Mouse (Mus musculus) gastrocnemius, adult 18-20 months (tissue): Measurements from ENCODE around the gene Exosc5. TPM values are rescaled to one million over a fixed set of nuclear protein-coding genes. Genes with fewer than 3 reads are reported as not detected.
A peak's percentile ranks its signal among the peaks of the same experiment; 100 is the strongest.

Experiments used
- DNase-seq: peaks from one replicate; pipeline ENCODE4 v3.0.0; 2021; ENCODE audit warnings: low spot score
- total RNA-seq, 2 experiments: library from RNA; stranded (reverse); gene quantifications; 2 replicates each; pipeline ENCODE4 v1.2.3; 2021

Gene Exosc5
- total RNA-seq, 2 experiments from 2014 or later: 19.9 to 21.3 TPM

DNA sequence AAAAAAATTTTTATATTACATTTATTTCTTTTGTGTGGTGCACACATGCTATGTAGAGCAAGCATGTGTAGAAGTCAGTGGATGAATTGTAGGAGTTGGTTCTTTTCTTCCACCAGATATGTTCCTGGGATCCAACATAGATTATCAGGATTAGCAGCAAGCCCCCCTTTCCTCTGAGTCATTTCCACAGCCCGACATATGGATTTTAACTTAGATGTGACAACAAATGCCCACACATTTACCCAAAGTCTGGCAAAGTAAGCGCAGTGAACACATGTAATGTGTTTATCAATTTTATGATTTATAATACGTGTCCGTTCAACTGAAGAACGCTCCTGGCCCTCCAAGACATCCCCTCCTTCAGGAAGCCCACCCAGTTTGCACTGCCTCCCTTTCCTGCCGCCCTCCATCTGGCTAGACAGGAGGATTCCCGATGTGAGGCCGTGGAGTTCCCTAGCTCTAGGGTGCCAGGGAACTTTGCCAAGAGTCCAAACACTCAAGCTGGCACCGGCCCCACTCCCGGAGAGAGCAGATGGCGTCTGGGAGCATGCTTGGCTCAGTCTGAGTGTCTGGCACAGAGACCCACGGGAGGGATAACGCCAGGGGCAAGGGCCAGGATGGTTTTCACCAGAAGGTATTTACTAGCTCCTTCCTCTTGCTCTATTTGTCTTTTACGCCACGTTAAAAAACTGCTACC is 17.3 kb downstream of the Exosc5 start:
- DNase-seq: peak; percentile 70

DNA sequence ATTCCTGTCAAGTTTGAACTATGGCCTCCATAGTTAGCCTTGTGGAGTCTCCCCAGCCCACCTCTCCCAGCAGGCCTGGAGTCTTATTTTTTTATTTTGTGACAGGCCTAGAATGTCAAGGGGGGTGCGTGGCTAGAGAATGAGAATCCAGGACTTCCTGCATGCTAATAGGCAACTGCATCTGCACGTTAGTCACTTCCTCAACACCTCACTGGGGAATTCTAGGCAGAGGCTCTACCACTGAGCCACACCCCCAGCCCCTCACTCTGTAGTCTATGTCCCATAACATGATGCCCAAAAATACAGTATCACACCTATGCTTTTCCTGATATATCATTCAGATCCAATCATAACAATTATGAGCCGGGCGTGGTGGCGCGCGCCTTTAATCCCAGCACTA is 18.0 kb downstream of the Exosc5 start:
- DNase-seq: no peak

DNA sequence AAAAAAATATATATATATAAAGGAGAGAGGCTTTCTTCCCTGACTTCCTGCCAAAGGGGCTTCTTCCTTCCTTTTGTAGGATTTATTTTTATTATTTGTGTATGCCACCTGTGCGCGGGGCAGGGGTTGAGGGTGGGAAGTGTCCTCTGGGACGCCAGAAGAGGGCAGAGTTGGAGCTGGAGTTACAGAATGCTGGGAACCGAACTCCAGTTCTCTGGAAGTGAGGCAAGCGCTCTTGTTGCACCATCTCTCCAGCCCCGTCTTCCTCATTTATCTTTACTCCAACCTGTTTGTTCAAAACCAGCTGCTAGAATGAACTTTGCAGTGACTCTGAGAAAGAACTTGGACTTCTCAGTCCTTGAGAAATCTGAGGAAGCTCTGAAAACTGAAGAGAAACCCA is 21.0 kb downstream of the Exosc5 start:
- DNase-seq: no peak

GRCm38 (mm10) chr7:25680514-25681258 is 21.7 kb downstream of the Exosc5 start, which contains the start of gene B9d2:
Gene B9d2, plus strand, starts transcription at chr7:25680780.
- peak; percentile 95 for DNase-seq

GRCm38 (mm10) chr7:25681341-25682231 is 22.6 kb downstream of the Exosc5 start:
- no peak for DNase-seq

GRCm38 (mm10) chr7:25683474-25684180 is 24.7 kb downstream of the Exosc5 start:
- DNase-seq: no peak

GRCm38 (mm10) chr7:25684659-25685058 is 25.7 kb downstream of the Exosc5 start:
- no peak for DNase-seq

- DNase-seq: no peak
Measured at GRCm38 (mm10) chr7:25685926-25686470, 27.0 kb downstream of the Exosc5 start.

- peak; percentile 67 for DNase-seq
Measured at GRCm38 (mm10) chr7:25686680-25687531, 27.9 kb downstream of the Exosc5 start, which contains the start of gene Tgfb1. Gene Tgfb1, plus strand, starts transcription at chr7:25687002.

- no peak for DNase-seq
Measured at GRCm38 (mm10) chr7:25687811-25688401, 28.9 kb downstream of the Exosc5 start.

- peak; percentile 67 for DNase-seq
Measured at GRCm38 (mm10) chr7:25688810-25689586, 30.0 kb downstream of the Exosc5 start.

- DNase-seq: no peak
Measured at GRCm38 (mm10) chr7:25689603-25690021, 30.6 kb downstream of the Exosc5 start.

DNA sequence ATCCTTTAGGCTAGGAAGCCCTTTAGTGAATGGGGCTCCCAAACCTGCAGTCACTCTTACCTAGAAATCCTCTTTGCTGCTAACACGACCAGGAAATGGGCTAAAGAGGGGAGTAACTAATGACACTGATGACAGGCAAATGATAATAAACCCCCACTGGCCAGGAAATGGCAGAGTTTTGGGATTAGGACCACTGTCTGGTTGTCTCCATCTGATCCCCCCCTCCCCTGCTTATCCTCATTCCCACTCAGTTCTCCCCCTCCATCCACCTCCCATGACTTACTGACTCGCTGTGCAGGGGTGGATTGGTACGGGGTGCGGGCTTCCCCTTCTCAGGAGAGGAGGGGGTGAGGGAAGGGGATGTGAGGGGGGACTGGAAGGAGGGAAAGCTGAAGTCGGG is 31.1 kb downstream of the Exosc5 start:
- no peak for DNase-seq

DNA sequence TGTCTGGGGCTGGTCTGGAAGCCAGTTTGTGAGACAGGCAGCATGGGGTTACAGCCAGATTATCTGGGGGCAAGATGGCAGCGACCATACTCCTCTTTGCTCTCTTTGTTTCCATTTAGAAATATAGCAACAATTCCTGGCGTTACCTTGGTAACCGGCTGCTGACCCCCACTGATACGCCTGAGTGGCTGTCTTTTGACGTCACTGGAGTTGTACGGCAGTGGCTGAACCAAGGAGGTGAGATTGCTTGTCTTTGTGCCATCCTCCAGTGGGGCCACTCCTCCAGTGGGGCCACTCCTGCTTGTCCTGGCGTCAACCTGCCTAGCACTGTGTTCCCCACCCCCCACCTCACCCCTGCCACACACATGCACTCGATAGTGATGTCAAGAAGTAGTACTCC is 35.1 kb downstream of the Exosc5 start:
- DNase-seq: no peak

DNA sequence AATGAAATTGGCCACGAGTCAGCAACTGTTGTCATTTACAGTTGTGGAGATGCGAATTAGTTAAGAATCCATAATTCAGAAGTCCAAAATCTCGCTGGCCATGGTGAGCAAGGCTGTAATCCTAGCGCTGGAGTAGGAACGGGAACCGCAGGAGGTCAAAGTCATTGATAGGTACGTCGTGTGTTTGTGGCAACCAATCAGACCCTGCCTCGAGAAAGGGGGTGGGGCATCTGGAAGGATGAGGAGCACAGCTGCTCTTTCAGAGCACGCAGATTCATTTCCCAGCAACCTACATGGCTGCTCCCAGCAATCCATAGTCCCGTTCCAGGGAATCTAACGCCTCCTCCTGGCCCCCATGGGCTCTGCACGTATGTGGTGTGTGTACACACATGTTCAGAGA is 40.9 kb downstream of the Exosc5 start:
- no peak for DNase-seq

DNA sequence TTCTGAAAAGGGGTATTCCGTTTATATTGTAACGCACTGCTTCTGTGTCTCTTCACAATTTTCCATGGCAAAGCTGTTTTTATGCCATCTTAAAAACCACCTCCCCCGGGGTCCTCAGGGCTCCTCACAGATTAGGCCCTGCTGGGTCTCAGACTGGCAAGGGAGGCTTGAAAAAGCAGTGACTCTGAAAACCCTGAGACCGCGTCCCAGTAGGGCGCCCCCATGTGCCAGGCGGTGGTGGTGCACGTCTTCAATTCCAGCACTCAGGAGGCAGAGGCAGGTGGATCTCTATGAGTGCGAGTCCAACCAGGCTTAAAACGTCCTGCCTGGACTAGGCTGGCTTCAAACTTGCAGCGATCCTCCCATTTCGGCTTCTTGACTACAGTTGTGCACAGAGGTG is 41.8 kb downstream of the Exosc5 start:
- DNase-seq: no peak

- no peak for DNase-seq
Measured at GRCm38 (mm10) chr7:25702350-25702749, 43.4 kb downstream of the Exosc5 start.

DNA sequence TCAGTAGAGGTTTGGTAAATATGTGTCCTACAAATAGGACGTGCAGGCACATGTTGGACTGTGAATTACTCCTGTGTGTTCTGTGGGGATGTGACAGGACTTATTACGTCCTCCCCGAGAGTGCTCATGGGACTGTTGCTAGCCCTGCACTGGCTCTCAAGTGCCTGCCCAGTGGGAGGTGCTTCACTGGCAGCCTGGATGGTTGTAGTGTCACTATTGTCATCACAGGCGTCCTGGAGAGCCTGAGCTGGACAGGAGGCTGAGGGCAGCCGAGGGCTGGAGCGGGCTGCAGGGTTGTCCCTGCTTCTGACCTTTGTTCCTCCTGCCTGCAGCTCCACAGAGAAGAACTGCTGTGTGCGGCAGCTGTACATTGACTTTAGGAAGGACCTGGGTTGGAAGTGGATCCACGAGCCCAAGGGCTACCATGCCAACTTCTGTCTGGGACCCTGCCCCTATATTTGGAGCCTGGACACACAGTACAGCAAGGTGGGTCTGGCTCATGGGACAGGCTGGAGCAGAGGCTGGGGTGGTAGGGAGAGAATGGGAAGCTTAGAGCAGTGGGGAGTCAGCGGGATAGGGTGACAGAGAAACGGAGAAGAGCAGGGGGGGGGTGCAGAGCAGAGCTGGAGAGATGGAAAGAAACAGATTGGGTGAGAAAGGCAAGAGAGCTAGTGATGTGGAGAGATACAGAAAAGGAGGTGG is 45.0 kb downstream of the Exosc5 start:
- no peak for DNase-seq
